In genomic region chr16:56478575-56479191, GRCm38 (mm10) we compare ENCODE assay signal across 8 mouse cellular contexts. TPM values are rescaled to one million over a fixed set of nuclear protein-coding genes. Genes with fewer than 3 reads are reported as not detected.
DNase-seq lines count a peak whose midpoint lies in the region; ATAC-seq and TF ChIP-seq lines count a peak whose summit lies in the region.

No protein-coding gene starts in this region.

- intact Hi-C loops in left cerebral cortex, postnatal 36 days (cut with DNase I): loop anchor here (10.0 kb wide), 1 partner anchor 84 kb away; no protein-coding TSS in a partner anchor
- intact Hi-C loops in left cerebral cortex, postnatal 4 days (cut with DNase I): no loop called here

- H3K4me3 ChIP-seq in embryonic facial prominence, embryonic 12.5 days: peak overlapping the region; percentile 18
- H3K4me3 ChIP-seq in kidney, postnatal 0 days (replicated peaks; ENCODE audit: low read depth, low read length): peak overlapping the region; percentile 32
- H3K4me3 ChIP-seq in neural tube, embryonic 15.5 days (replicated peaks): 0 out of 2 replicates have a peak overlapping the region, but pooled peaks have one; percentile 4
- H3K4me3 ChIP-seq in midbrain, embryonic 16.5 days (ENCODE audit: low read depth, low read length): no peak overlapping the region

- H3K4me1 ChIP-seq in embryonic facial prominence, embryonic 12.5 days: peaks cover 8% of the 10 kb centered on the region; the same call in 1 of the 2 replicates
- no peaks in the 10 kb centered on the region for H3K4me1 ChIP-seq in kidney, postnatal 0 days (replicated peaks; ENCODE audit: insufficient read depth, low read length)
- H3K4me1 ChIP-seq in neural tube, embryonic 15.5 days: no peaks in the 10 kb centered on the region
- no peaks in the 10 kb centered on the region for H3K4me1 ChIP-seq in midbrain, embryonic 16.5 days (ENCODE audit: control insufficient read depth, insufficient read depth, low read length)

- ATAC-seq in embryonic facial prominence, embryonic 12.5 days (ENCODE audit: insufficient number of reproducible peaks, insufficient read depth, low FRiP score, low TSS enrichment): no peak
- ATAC-seq in kidney, postnatal 0 days (replicated peaks; ENCODE audit: low FRiP score, low read depth): 0 out of 2 replicates have a peak, but pooled peaks have one; percentile 27
- ATAC-seq in neural tube, embryonic 15.5 days (ENCODE audit: low FRiP score): no peak
- no peak for ATAC-seq in midbrain, embryonic 16.5 days

- no peaks in the 10 kb centered on the region for H3K9me3 ChIP-seq in embryonic facial prominence, embryonic 12.5 days
- no peaks in the 10 kb centered on the region for H3K9me3 ChIP-seq in kidney, postnatal 0 days (replicated peaks; ENCODE audit: low read length)
- no peaks in the 10 kb centered on the region for H3K9me3 ChIP-seq in neural tube, embryonic 15.5 days (replicated peaks)
- no peaks in the 10 kb centered on the region for H3K9me3 ChIP-seq in midbrain, embryonic 16.5 days (replicated peaks; ENCODE audit: control insufficient read depth, low read length, poor library complexity, severe bottlenecking)

- H3K27ac ChIP-seq in embryonic facial prominence, embryonic 12.5 days: 0 out of 2 replicates have a peak overlapping the region, but pooled peaks have one; percentile 18
- no peak overlapping the region; the same call in 1 of the 2 replicates for H3K27ac ChIP-seq in kidney, postnatal 0 days
- H3K27ac ChIP-seq in neural tube, embryonic 15.5 days (replicated peaks): no peak overlapping the region
- no peak overlapping the region for H3K27ac ChIP-seq in midbrain, embryonic 16.5 days (ENCODE audit: low read length)

- peak; percentile 9 to 12 for DNase-seq in left cerebral cortex, postnatal 36 days (ENCODE audit: low spot score in 2 of 2)
- no peak for DNase-seq in left cerebral cortex, postnatal 4 days
- DNase-seq in kidney, postnatal 0 days (ENCODE audit: low spot score): peak; percentile 42
- no peak for DNase-seq in layer of hippocampus, adult 8-10 months (ENCODE audit: low spot score in 2 of 2)
- DNase-seq in B cell, adult 2 months: no peak

- H3K36me3 ChIP-seq in embryonic facial prominence, embryonic 12.5 days: no peaks in the 10 kb centered on the region
- H3K36me3 ChIP-seq in kidney, postnatal 0 days (ENCODE audit: insufficient read depth, low read length): no peaks in the 10 kb centered on the region
- H3K36me3 ChIP-seq in neural tube, embryonic 15.5 days: no peaks in the 10 kb centered on the region
- H3K36me3 ChIP-seq in midbrain, embryonic 16.5 days (ENCODE audit: control insufficient read depth, insufficient read depth, low read length): no peaks in the 10 kb centered on the region

- no peaks in the 10 kb centered on the region for H3K27me3 ChIP-seq in embryonic facial prominence, embryonic 12.5 days
- no peaks in the 10 kb centered on the region for H3K27me3 ChIP-seq in kidney, postnatal 0 days (ENCODE audit: insufficient read depth, low read length)
- H3K27me3 ChIP-seq in neural tube, embryonic 15.5 days (replicated peaks): no peaks in the 10 kb centered on the region
- H3K27me3 ChIP-seq in midbrain, embryonic 16.5 days (ENCODE audit: control insufficient read depth, insufficient read depth, low read depth, low read length): no peaks in the 10 kb centered on the region

- no peak for TF ChIP-seq CTCF in kidney, postnatal 0 days (IDR thresholded peaks at IDR 0.05; ENCODE audit: low read depth)

- peak overlapping the region; percentile 40 for H3K4me2 ChIP-seq in embryonic facial prominence, embryonic 12.5 days (replicated peaks)
- H3K4me2 ChIP-seq in kidney, postnatal 0 days (ENCODE audit: low read length): peak overlapping the region; percentile 63
- H3K4me2 ChIP-seq in neural tube, embryonic 15.5 days: peak overlapping the region; percentile 28
- no peak overlapping the region for H3K4me2 ChIP-seq in midbrain, embryonic 16.5 days (ENCODE audit: low read length)

- 22% methylated on average over 12 of the region's 12 CpGs for WGBS in embryonic facial prominence, embryonic 12.5 days
- 3% methylated on average over 12 of the region's 12 CpGs for WGBS in kidney, postnatal 0 days
- WGBS in neural tube, embryonic 15.5 days: 48% methylated on average over 12 of the region's 12 CpGs
- WGBS in midbrain, embryonic 16.5 days: 60% methylated on average over 12 of the region's 12 CpGs

- H3K9ac ChIP-seq in embryonic facial prominence, embryonic 12.5 days: no peak overlapping the region
- no peak overlapping the region for H3K9ac ChIP-seq in kidney, postnatal 0 days (ENCODE audit: low read depth, low read length)
- H3K9ac ChIP-seq in neural tube, embryonic 15.5 days (replicated peaks): no peak overlapping the region
- H3K9ac ChIP-seq in midbrain, embryonic 16.5 days (ENCODE audit: low read depth, low read length): no peak overlapping the region

RNA-seq across cellular contexts. Expression of gene Abi3bp, which starts 1.0 kb away (rescaled TPM):
- total RNA-seq in left cerebral cortex, postnatal 36 days (2021): 10 to 100 TPM; 11.7 to 23.5 TPM
- 1 to 10 TPM; 3.5 to 4.8 TPM for total RNA-seq in left cerebral cortex, postnatal 4 days (2021)
- polyA plus RNA-seq in embryonic facial prominence, embryonic 12.5 days (2016; fragmentation: Nextera tagmentation; extraction: Ambion mirVana): 2.2 and 2.6 TPM in 2 replicates
- 2.7 and 3.0 TPM in 2 replicates for polyA plus RNA-seq in kidney, postnatal 0 days (2015; fragmentation: Nextera tagmentation; extraction: Ambion mirVana)
- 2.2 and 2.8 TPM in 2 replicates for polyA plus RNA-seq in neural tube, embryonic 15.5 days (2015; fragmentation: Nextera tagmentation; extraction: Ambion mirVana)
- total RNA-seq in layer of hippocampus, adult 8-10 months (2022): 1 to 10 TPM; 1.4 to 2.5 (median 2.0) TPM
- 0.22 and 0.29 TPM in 2 replicates for polyA plus RNA-seq in midbrain, embryonic 16.5 days (2015; fragmentation: Nextera tagmentation; extraction: Ambion mirVana)

Comparison
In these comparisons a context has a peak if more than half of its experiments do, and no peak if none do; other contexts are left out.
1. DNase-seq: peak in left cerebral cortex, postnatal 36 days (2 of 2) and kidney, postnatal 0 days (single experiment); none in left cerebral cortex, postnatal 4 days (single experiment), layer of hippocampus, adult 8-10 months (0 of 2) and B cell, adult 2 months (0 of 2).